In the genomic region with DNA sequence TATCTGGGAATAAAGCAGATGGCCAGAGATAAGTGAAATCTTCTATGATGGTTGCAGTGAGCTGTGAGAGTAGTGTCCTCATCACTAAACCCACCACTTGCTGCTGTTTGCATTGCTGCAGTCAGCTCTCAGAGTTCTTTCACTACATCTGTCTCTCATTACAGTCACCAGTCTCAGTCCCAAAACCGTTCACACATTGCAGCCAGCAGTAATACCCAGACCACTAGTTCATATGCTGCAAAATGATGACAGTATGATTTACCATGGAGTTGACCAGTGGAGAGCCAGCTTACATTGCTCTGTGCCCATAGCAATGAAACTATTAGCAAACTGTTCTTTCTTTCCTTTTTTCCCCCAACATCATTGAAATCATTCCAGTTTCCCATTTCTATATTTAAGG, we compare ENCODE assay signal across 19 mouse cellular contexts.
"Had no signal": no experiment of that assay in that cellular context is flagged by ENCODE, and none has a peak within 500 bp of the region (broad histone marks: within the 10 kb centered on the region; RNA-seq: fewer than 3 reads in every experiment).

No protein-coding gene starts in this region.

- DNase-seq: kidney, adult 11 months; kidney, adult 8-10 months; kidney, postnatal 10 days; kidney, postnatal 36 days; liver; lung, adult 18-20 months; lung, postnatal 10 days; lung, postnatal 36 days; midbrain, embryonic 14.5 days; right cerebral cortex, postnatal 4 days; thymus, postnatal 25 days had no signal

- H3K4me2 ChIP-seq: kidney, embryonic 15.5 days; limb, embryonic 13.5 days; liver, embryonic 12.5 days; liver, embryonic 15.5 days; lung, embryonic 15.5 days; midbrain, embryonic 11.5 days; stomach, embryonic 15.5 days had no signal

- H3K36me3 ChIP-seq: kidney, embryonic 15.5 days; limb, embryonic 13.5 days; liver, embryonic 12.5 days; liver, embryonic 15.5 days; lung, embryonic 15.5 days; stomach, embryonic 15.5 days had no signal

- H3K9ac ChIP-seq: kidney, embryonic 15.5 days; limb, embryonic 13.5 days; liver, embryonic 12.5 days; liver, embryonic 15.5 days; lung, embryonic 15.5 days; stomach, embryonic 15.5 days had no signal

- H3K4me1 ChIP-seq: kidney, embryonic 15.5 days; limb, embryonic 13.5 days; liver, embryonic 12.5 days; liver, embryonic 15.5 days; lung, embryonic 15.5 days; megakaryocyte, embryonic 14.5 days; stomach, embryonic 15.5 days had no signal

- H3K27me3 ChIP-seq: kidney, embryonic 15.5 days; limb, embryonic 13.5 days; liver, embryonic 12.5 days; liver, embryonic 15.5 days; lung, embryonic 15.5 days; megakaryocyte, embryonic 14.5 days; stomach, embryonic 15.5 days had no signal

- ATAC-seq: liver, embryonic 12.5 days had no signal

- H3K27ac ChIP-seq: kidney, embryonic 15.5 days; limb, embryonic 13.5 days; liver, embryonic 12.5 days; liver, embryonic 15.5 days; lung, embryonic 15.5 days; stomach, embryonic 15.5 days had no signal

- H3K4me3 ChIP-seq: kidney, embryonic 15.5 days; limb, embryonic 13.5 days; liver, embryonic 12.5 days; liver, embryonic 15.5 days; lung, embryonic 15.5 days; megakaryocyte, embryonic 14.5 days; stomach, embryonic 15.5 days had no signal

- H3K9me3 ChIP-seq: kidney, embryonic 15.5 days; limb, embryonic 13.5 days; liver, embryonic 12.5 days; liver, embryonic 15.5 days; lung, embryonic 15.5 days; megakaryocyte, embryonic 14.5 days; stomach, embryonic 15.5 days had no signal
